Mouse (Mus musculus): ENCODE results near the gene Ephx3. TPM values are rescaled to one million over a fixed set of nuclear protein-coding genes. Genes with fewer than 3 reads are reported as not detected.
"Not testable (repeated sequence)": the region's sequence is repeated elsewhere in the genome, so short reads cannot be mapped to it uniquely, and the experiment has no call there.

Gene Ephx3
- not detected in 2 replicates for polyA plus RNA-seq (2012; ENCODE audit: insufficient read depth, insufficient read length, low replicate concordance, missing spikeins)

DNA sequence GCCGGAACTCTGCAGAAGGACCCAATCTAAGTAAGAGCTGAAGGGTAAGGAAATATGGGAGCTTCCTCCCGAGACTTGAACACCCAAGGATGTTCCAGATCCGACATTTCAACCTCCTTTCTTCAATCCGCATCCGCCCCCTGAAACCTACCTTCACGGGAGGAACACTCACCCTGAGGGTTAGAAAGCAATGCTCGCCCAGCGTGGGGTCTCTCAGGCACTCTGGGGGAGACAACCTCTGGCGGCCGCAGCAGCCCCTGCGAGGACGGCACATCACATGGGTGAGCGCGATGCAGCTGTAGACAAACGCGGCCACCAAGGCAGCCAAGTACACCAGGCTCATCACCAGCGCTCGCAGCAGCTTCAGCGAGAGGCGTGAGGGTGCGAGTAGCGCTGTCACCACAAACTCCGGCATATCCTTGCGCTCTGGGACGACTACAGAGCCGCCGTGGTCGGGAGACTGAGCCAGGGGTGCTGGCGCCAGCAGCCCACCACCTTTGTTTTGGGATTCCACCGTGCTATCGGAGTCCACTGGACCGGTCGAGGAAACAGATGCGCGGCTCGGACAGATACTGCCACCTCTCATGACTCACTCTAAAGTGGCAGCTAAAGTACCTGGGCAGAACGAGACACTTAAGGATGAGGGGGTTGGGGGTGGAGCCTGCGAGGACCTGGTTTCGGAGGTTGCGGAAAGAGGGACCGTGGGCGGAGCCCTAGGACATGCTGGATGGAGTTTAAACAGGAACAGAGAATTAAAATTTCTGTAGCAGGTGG lies at the start of gene Ephx3:
Gene Ephx3 (minus strand): TSS at position 687 of the 774 bp plus-strand sequence.
- H3K4me3 ChIP-seq (ENCODE audit: insufficient read depth, low read depth, low read length), result peak within 1 kb of the TSS; percentile 31
- H3K4me1 ChIP-seq (ENCODE audit: control insufficient read depth, insufficient read depth, low read length), result peaks cover 12% of the 10 kb centered on the region
- TF ChIP-seq POLR2A (IDR thresholded peaks at IDR 0.05; ENCODE audit: insufficient read depth, low read depth, low read length), result no peak
- no peak for TF ChIP-seq CTCF (IDR thresholded peaks at IDR 0.05; ENCODE audit: insufficient read depth, low read depth, low read length)
- WGBS, result 8% methylated on average over 42 of the region's 42 CpGs
- H3K27ac ChIP-seq (ENCODE audit: insufficient read depth, low read depth, low read length), result no peak within 1 kb of the TSS

DNA sequence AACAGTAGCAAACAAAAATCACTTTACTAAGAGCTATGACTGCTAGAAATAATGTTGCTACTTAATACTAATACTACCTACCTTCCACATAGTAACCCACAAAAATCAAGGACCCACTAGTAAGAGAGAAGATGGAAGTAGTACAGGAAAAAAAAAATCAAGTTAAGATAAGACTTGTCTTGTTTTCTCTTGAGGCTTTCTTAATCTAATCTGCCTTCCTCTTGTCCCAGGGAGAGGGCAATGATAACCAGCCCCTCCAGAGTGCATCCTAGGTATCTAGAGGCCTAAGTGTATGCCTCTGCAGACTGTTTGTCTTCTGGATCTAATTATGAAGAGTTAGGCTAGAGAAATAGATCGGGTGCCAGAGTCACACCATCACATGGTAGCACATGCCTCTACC lies 49.2 kb upstream of the Ephx3 start:
- H3K4me3 ChIP-seq (ENCODE audit: insufficient read depth, low read depth, low read length), result no peak overlapping the region
- 76% methylated on average over 1 of the region's 1 CpGs for WGBS
- H3K4me1 ChIP-seq (ENCODE audit: control insufficient read depth, insufficient read depth, low read length), result peaks cover 6% of the 10 kb centered on the region
- no peak overlapping the region for H3K27ac ChIP-seq (ENCODE audit: insufficient read depth, low read depth, low read length)
- TF ChIP-seq POLR2A (IDR thresholded peaks at IDR 0.05; ENCODE audit: insufficient read depth, low read depth, low read length) (no peak), CTCF (IDR thresholded peaks at IDR 0.05; ENCODE audit: insufficient read depth, low read depth, low read length) (no peak)

DNA sequence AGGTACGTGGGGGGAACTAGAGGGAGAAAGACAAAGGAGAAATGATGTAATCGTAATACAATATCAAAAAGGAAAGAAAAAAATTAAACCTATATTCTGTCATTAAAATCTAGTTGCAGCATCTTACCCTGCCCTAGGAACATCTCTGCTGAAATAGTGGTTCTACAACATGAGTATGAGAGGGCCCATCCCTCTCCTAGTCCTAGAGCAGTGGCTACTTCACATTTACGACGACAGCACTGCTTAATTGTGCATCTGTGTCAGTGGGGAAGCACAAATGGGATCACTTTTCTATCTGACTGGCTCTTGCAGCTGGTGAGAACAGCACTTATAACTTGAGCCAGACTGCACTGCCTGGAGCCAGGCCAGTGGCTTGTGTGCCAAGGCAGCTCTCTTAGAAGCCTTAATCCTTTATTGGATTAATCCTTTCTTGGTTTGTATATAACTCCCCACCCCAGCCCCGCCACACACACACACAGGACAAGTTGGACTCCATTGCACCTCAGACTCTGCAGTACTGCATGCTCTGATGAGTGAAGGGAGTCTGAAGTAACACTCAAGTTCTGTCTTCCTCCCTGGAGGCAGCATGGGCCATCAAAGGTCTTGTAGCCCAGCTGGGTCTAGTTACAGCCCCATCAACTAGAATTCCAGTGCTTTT lies 46.3 kb upstream of the Ephx3 start:
- Histone ChIP-seq H3K4me3 (ENCODE audit: insufficient read depth, low read depth, low read length) (no peak overlapping the region), H3K27ac (ENCODE audit: insufficient read depth, low read depth, low read length) (no peak overlapping the region), H3K4me1 (ENCODE audit: control insufficient read depth, insufficient read depth, low read length) (peaks cover 6% of the 10 kb centered on the region)
- no peak for TF ChIP-seq POLR2A (IDR thresholded peaks at IDR 0.05; ENCODE audit: insufficient read depth, low read depth, low read length)
- no peak for TF ChIP-seq CTCF (IDR thresholded peaks at IDR 0.05; ENCODE audit: insufficient read depth, low read depth, low read length)
- 30% methylated on average over 5 of the region's 5 CpGs for WGBS

DNA sequence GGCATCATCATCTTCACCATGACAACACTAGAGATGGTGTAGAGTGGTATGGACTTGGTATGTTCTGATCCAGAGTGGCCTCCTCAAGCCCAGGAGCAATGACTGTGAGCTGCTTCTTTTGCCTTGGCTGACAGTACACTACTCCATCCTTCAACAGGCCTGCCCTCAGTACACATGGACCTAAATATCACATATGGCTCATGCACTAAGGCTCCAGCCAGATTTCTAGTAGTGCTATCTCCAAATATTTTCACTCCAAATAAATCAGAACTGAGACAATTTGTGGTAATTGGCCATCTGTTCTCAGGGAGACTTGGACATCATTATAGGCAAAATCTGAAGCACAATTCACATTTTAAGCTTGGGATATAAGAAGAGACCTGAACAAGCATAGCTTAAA lies 43.8 kb upstream of the Ephx3 start:
- Histone ChIP-seq H3K4me3 (ENCODE audit: insufficient read depth, low read depth, low read length) (no peak overlapping the region), H3K27ac (ENCODE audit: insufficient read depth, low read depth, low read length) (no peak overlapping the region), H3K4me1 (ENCODE audit: control insufficient read depth, insufficient read depth, low read length) (peaks cover 4% of the 10 kb centered on the region; the same call in 1 of the 2 replicates)
- TF ChIP-seq POLR2A (IDR thresholded peaks at IDR 0.05; ENCODE audit: insufficient read depth, low read depth, low read length) (no peak), CTCF (IDR thresholded peaks at IDR 0.05; ENCODE audit: insufficient read depth, low read depth, low read length) (no peak)

DNA sequence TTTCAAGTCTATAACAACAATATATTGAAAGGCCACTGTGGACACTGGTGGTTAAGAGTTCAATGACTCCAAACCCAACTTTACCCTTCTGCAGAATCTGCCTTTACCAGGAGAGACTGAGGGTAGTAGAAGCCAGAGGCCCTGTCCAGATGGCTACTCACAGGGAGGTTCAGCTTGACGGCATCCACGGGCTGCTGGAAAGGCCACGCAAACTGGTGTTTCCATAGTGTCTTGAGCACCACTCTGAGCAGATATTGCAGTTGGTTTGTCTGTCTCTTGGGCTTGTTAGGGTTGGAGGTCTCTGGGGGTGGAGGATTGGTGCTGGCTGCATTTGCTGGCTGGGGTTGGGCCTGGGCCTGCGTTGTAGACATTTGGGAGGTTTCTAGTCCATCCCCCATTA lies 39.9 kb upstream of the Ephx3 start:
- Histone ChIP-seq H3K4me3 (ENCODE audit: insufficient read depth, low read depth, low read length) (no peak overlapping the region), H3K4me1 (ENCODE audit: control insufficient read depth, insufficient read depth, low read length) (no peaks in the 10 kb centered on the region), H3K27ac (ENCODE audit: insufficient read depth, low read depth, low read length) (no peak overlapping the region)
- TF ChIP-seq CTCF (IDR thresholded peaks at IDR 0.05; ENCODE audit: insufficient read depth, low read depth, low read length) (no peak), POLR2A (IDR thresholded peaks at IDR 0.05; ENCODE audit: insufficient read depth, low read depth, low read length) (no peak)
- WGBS, result 97% methylated on average over 4 of the region's 4 CpGs

DNA sequence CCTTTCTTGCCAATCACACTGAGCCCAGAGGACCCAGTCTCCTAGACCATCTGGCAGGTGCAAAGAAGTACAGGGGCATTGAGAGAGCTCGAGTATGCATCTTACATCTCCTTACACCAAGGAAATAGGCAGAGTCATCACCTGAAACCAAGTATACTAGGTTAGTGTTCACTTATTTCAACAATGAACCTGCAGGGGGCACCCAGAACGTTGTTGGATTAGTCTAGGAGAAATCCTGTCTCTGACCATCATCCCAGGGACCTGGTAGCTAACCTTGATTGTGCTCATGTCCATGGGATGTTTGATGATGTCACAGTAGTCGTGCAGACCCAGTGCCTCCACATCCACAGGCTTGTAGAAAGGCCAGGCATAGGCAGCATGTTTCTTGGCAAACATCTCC lies 31.5 kb upstream of the Ephx3 start:
- H3K27ac ChIP-seq (ENCODE audit: insufficient read depth, low read depth, low read length), result no peak overlapping the region
- WGBS, result 58% methylated on average over 3 of the region's 3 CpGs
- TF ChIP-seq CTCF (IDR thresholded peaks at IDR 0.05; ENCODE audit: insufficient read depth, low read depth, low read length), result no peak
- TF ChIP-seq POLR2A (IDR thresholded peaks at IDR 0.05; ENCODE audit: insufficient read depth, low read depth, low read length), result no peak
- no peak overlapping the region for H3K4me3 ChIP-seq (ENCODE audit: insufficient read depth, low read depth, low read length)
- no peaks in the 10 kb centered on the region for H3K4me1 ChIP-seq (ENCODE audit: control insufficient read depth, insufficient read depth, low read length)

DNA sequence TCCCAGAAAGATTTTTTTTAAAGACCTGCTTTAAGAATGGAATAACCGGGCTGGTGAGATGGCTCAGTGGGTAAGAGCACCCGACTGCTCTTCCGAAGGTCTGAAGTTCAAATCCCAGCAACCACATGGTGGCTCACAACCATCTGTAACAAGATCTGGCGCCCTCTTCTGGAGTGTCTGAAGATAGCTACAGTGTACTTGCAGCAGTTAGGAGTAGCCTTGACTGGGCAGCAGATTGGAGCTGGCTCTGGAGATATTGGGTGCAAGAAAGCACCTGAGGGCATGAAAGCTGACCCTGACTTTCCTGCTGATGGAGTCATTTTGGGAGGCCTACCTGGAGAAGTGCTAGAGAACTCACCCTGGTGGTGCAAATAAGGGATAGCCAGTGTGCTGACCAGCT lies 26.2 kb upstream of the Ephx3 start:
- H3K27ac ChIP-seq (ENCODE audit: insufficient read depth, low read depth, low read length); H3K4me3 ChIP-seq (ENCODE audit: insufficient read depth, low read depth, low read length); H3K4me1 ChIP-seq (ENCODE audit: control insufficient read depth, insufficient read depth, low read length): not testable (repeated sequence)
- WGBS, result 70% methylated on average over 4 of the region's 4 CpGs

DNA sequence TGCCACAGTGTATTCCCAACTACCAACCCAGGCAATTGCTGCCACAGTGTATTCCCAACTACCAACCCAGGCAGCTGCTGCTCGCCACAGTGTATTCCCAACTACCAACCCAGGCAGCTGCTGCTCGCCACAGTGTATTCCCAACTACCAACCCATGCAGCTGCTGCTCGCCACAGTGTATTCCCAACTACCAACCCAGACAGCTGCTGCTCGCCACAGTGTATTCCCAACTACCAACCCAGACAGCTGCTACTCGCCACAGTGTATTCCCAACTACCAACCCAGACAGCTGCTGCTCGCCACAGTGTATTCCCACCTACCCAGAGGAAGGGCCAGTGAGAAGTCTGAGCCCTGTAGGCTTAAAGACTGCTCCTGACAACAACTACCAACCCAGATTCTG lies 22.2 kb upstream of the Ephx3 start:
- 88% methylated on average over 6 of the region's 6 CpGs for WGBS
- not testable (repeated sequence) for H3K4me3 ChIP-seq (ENCODE audit: insufficient read depth, low read depth, low read length); H3K4me1 ChIP-seq (ENCODE audit: control insufficient read depth, insufficient read depth, low read length); H3K27ac ChIP-seq (ENCODE audit: insufficient read depth, low read depth, low read length)

DNA sequence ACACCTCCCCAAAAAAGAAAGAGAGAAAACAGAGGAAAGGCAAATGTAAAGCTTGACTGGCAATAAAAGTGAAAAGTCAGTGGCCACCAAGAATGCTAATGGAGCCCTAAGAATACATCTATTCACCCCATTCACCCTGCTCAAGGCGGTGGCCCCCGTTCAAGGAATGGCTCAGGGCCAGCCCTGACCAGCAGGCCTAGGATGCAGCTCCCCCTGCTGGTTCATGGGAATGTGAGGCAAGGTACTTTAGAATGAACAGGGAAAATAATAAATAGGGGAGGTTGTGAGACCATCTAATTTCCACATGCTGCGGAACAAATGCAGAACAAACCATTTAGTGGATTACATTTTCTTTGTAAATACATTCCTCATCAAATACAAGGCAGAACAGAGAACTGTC lies 20.4 kb upstream of the Ephx3 start:
- WGBS, result 13% methylated on average over 3 of the region's 3 CpGs
- no peak for TF ChIP-seq POLR2A (IDR thresholded peaks at IDR 0.05; ENCODE audit: insufficient read depth, low read depth, low read length)
- TF ChIP-seq CTCF (IDR thresholded peaks at IDR 0.05; ENCODE audit: insufficient read depth, low read depth, low read length), result peak; percentile 62
- Histone ChIP-seq H3K4me1 (ENCODE audit: control insufficient read depth, insufficient read depth, low read length) (peaks cover 6% of the 10 kb centered on the region), H3K4me3 (ENCODE audit: insufficient read depth, low read depth, low read length) (no peak overlapping the region), H3K27ac (ENCODE audit: insufficient read depth, low read depth, low read length) (no peak overlapping the region)
